Mouse (Mus musculus) lung, postnatal 25 days (tissue): ENCODE measurements around the gene Lrig1.

ENCODE experiments used
- DNase-seq: peaks from one replicate; pipeline ENCODE4 v3.0.0; 2022; ENCODE audit warnings: low spot score

Gene Lrig1

DNA sequence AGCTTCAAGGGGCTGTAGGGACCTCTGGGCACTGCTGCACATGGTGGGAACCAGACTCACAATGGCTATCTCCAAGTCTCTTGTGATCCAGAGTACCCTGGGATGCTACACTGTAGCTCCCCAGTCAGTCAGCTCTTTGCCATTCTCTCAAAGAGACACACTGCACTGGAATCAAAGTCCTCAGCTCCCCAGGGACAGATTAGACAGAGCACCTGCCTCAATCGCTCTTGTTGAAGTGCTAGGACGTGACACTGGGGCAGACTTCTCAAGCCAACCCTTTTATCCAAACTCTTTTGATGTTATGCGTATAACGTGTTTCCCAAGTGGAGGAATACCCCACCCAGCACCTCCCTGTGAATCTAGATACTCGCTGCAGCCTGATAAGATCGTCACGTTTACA is 23.7 kb downstream of the Lrig1 start:
- DNase-seq, result no peak

DNA sequence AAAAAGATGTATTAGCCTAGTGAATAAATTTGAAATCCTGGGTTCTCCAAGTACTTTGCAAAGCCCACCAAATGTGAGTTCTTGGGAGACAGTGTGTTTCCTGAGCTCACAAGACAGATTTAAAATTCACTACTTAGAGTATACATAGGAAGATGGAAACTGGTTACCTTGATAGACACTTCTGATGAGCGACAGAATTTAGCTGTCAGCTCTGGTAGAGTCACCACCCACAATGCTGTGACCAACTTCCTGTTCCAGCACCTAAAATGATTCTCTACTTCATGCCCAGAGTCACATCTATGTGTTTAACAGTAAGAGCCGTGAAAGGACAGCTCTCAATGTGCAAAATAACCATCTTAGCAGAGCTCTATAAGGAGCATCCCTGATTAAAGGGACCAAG is 27.5 kb downstream of the Lrig1 start:
- no peak for DNase-seq

DNA sequence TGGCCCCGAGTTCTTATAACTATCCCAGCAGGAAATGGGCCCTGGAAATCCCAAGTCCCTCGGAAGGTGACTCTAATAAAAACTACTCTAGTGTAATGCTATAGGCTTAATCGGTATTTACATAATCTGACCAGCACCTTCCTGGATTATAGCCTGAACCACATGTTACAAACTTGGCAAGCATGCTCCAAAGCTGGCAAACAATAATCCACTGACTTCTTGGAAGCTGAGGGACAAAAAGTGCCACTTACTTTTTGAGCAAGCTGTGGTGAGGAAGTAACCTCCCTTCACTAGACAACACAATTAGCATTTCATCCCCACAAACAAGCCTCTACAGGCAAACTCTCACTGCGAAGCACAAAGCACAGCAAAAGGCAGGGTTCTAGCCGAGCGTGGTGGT is 30.6 kb downstream of the Lrig1 start:
- no peak for DNase-seq

DNA sequence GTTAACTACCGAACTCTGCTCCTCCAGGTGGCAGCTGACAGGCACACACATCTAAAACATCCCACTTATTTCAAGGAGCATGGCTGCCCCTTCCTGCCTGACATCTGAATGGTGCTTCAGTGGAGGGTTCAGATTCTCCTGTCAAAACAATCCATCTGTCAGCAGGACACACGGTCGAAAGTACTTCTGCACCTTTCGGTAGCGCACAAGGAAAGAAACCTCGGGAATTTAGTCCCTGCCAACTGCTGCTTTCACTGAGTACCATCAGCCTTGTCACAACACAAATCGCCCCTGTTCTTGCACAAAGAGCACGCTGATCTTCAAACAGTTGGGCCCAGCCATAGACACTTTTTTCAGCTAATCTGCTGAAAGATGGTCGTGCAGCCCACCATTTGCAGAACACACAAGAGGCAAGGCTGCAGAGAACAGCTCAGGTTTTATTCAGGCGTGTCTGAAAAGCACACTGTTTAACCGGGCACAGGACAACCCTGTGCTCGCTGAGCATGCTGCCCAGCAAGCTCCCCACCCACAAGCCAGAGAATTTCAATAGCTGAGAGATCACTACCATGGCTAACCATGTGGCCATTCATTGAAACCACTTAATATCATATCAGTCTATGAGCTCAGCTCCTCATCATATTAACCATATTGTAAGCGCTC is 31.6 kb downstream of the Lrig1 start:
- DNase-seq, result no peak

DNA sequence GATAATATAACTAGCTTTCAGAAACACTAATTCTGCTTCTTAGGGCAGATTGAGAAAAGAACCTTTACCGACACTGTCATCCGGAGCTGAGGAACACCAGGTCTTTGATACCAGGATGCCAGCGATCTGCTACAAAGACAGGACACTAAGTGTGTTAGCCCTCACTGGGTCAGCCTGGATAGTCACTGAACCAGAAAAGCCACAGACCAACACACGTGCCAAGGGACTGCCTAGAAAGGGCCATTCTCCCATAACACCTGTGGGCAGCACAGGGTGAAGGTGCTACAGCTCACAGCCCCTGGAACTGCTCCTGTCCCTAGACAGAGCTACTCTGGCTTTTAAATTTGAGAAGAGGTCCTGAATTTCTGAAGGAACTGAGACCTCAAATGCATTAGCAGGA is 32.8 kb downstream of the Lrig1 start:
- no peak for DNase-seq

DNA sequence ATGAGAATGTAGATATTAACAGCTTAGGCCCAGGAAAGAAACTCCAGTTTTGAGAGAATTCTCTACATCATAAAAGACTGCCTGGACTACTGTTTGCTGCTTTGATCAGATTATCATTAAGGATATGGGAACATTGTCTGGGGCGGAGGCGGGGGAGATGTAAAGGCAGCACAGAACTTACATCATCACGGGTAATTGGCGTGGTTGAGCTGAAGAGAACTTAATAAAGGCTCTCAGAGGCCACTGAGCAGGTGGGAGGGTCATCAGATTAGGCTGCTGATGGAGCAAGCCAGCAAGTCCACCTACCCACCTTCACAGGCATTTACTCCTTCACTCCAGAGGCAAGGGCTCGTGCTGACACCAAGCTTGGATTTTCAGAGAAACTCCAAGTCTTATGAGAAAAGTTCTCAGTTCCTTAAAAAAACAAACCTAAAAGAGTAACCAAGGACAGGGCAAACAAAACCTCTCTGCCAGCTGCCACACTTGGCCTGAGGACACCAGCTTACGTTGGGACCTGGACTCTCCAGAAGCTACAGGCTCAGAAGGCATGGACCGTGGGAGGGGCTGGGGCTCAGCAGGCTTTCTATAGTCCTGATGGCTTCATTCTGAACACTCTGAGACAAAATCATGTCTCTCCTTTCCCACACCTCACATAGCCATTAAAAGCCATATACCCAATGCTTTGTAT is 33.4 kb downstream of the Lrig1 start:
- no peak for DNase-seq

DNA sequence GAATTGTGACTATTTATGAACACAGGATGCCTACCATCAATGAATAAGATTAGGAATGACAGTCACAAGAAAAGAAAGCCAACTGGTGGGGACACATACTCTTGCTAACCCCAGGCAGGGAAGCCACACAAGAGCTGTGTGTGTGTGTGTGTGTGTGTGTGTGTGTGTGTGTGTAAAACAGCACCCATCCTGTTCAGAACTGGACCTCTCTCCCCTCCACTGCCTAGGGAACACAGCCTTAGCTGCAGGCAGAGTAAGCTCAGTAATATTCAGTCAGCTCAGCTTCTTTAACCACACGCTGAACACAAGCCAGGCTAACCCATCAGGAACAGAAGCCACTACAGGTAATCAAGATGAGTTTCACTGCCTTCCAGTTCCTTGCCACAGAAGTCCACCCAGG is 34.3 kb downstream of the Lrig1 start:
- no peak for DNase-seq

DNA sequence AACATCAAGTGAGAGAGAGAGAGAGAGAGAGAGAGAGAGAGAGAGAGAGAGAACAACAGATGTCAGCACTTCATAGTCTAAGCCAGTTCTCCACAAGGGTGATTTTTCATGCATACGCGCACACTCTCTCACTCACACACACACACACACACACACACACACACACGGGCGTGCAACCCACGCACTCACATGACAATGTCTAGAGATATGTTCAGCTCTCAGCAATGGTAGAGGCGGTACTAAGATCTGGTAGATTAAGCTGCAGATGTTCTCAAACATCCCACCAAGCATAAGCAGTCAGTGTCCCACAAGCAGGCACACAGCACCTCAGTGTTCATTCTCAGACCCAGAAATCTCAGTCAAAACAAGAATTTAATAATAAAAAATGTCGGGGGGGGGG is 34.7 kb downstream of the Lrig1 start:
- DNase-seq, result no peak

DNA sequence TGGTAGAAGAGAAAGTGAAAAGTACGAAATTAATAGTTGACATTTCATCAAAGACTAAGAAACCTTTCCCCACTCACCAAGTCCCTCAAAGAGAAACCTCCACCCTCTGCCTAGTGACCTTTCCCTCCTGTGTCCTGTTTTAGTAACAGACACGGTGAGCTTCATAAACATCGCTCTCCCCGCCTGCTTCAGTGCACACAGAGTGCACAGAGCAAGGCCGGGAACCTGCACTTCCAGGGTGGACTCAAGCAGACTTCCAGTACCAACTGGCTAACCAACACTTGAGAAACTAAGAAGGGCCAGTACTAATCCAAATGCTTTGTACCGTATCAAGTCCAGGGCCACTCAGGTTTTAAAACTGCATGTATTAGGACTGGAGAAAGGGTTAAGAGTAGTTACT is 36.0 kb downstream of the Lrig1 start:
- no peak for DNase-seq

DNA sequence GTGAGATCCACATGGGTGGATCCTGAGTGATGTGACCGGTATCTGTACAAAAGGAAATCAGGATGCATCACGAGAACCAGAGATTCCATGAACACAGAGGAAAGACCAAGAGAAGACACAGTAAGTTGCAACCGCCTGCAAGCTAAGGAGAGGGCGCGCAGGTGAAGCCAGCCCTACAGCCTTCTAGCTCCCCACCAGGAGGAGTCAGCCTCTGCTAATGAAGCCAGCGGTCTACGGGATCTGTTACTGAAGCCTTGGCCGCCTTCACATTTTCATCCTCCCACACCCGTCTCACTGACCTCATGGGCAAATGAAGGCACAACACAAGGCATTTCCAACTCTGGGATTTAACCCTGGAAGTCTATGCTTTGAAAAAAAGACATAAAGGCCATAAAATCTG is 38.0 kb downstream of the Lrig1 start:
- DNase-seq, result no peak

DNA sequence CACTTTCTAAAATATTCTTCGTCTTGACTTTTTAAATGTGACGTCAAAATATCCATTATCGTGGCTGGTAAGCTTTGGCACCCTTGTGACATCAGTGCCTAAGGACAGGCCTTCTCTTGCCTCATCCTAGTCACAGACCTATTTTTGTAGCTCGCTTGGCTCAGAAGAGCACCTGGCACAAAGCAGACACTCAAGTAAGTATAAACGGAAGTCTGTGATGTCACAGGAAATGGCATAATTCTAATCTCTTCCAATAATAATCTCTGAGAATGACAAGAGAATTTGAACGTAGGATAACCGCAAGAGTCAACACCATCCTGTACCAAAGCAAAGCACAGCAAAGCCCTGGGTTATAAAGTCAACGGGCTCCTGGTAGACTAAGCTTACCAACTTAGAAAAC is 38.6 kb downstream of the Lrig1 start:
- no peak for DNase-seq

DNA sequence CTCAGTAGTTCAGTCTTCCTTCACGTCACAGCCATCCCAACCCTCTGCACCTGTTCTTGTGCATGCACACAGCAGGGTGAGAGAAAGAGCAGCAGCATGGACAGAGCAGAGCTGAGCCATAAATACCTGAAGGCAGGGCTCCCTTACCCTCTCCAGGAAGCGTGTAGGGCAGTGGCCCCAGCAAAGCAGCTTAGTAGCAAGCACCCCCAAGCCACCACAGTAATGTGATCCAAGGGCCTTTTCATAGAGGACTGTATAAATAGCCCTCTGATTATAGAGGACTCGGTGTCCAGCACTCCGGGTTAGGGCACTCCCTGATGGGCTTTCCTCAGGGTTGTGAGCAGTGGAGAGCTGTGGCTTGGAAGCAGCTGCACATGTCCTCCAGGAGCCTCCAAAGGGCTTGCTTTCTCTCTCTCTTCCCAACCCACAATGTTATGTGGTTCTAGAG is 40.0 kb downstream of the Lrig1 start:
- no peak for DNase-seq

DNA sequence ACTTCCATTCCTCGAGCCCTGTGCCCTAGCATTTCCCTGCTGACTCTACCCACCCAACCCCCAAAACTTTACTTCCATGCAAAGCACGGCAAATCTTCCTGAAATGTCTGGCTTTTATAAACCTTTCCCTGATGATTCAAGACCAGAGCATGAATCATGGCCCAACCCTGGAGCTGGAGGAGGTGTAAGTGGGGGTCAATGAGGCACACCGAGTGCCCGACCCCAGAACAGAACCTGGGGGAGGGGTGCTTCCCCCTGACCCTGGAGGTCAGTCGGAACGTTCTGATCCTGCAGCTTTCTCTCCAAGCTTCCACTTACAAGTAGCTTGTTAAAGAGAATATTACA is 41.9 kb downstream of the Lrig1 start:
- DNase-seq, result no peak

DNA sequence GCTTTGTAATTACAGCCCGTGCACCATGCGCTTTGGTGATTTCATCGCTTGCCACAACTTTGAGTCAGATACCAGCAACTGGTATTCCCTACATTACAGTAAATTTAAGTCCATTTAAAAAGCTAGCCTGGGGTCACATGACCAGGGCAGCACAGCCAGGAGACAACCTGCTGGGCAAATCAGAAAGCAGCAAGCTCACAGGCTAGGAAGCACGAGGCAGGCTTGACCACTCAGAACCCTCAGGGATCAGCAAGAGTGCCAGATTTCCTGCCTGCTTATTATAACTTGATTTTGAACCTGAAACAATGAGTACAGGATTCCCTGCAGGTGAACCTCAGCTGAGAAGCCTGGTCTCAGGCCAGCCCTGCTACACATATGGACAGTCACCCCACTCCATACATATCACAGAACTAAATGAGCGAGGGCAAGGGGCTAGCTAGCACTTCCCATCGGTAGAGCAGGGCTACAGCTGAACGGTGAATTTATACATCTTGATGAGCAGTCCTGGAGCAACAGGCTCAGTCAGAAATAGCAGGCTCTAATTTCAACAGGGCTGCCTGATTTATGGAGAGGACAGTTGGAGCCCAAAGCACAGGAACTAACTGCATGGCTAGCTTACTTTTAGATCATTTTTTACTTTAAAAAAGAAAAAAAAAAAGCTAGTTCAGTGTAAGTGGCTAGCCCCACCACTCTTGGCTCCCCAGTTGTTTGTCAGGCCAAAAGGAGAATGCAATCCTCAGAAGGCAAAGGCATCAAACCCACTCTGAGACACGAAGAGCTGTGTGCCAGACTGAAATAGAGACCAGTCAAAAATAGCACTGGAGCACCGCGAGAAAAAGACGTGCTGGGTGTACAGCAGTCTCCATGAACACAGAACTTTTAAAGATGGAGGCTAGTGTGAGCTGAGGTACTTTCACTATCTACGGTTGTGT is 42.5 kb downstream of the Lrig1 start:
- no peak for DNase-seq

DNA sequence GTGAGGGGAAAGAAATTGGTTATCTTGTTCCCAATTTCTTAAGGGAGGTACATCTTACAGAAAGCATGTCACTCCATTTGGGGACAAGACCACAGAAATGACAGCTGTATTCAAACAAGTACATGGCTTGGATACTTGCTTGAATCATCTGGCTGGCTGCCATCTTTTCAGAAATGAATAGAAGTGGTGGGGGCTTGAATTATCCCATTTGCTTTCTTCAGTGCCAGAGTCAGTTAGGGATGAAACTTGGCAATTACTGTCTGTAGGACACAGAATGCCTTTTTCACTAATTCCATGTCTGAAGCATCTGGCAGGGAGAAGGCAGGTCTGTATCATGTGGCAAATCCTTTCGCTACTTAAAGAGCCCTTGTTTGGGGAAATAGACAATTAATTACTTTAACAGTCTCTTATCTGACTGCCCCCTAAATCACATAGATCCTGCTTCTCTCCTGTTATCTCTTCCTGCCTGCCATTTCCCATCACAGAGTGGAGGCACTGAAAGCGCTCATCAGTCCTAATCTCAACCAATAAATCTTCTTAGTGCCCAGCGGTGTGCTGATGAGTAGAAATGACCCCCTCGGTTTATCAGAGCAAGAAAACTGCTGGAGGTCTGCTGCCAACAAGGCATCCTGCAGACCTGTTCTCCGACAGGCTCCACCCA is 44.0 kb downstream of the Lrig1 start:
- DNase-seq, result no peak

DNA sequence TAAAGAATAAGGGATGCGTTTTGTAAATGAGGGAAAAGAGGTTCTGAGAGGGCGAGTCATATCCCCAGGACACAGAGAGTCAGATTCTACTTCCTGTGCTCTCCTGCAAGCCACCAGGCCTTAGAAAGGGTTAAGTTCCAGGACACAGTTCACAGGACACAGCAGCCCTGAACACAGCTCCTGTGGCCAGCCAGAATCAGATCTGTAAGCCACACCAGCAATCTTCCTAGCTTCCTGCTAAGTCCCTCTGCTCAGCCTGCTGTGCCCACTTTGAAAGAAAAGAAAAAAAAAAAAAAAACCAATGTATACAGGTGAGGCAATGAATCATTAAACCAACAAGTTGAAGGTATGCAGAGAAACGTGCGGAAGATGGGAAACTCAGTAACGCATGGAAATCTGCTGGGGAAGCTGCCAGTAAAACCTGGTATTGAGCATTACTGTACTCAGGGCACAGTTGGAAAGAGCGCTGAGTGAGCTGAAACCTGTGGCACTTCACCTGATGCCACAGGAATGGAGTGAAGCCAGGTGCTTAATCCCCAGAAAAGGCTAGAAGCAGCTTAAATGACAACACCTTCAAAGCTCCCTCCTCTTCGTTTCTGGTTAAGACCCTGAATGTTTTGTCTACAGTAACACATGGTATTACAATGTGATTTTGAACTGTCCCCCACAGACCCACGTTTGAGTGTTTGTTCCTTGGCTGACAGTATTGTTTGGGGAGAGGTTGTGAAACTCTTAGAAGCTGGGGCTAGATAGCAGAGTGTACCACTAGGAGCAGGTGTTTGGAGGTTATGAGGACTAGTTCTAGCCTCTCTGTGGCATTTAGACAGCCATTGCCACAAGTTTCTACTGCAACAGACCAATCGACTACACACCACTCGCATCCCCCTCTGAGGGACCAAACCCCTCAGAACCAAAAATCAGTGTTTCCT is 46.3 kb downstream of the Lrig1 start:
- DNase-seq, result no peak

DNA sequence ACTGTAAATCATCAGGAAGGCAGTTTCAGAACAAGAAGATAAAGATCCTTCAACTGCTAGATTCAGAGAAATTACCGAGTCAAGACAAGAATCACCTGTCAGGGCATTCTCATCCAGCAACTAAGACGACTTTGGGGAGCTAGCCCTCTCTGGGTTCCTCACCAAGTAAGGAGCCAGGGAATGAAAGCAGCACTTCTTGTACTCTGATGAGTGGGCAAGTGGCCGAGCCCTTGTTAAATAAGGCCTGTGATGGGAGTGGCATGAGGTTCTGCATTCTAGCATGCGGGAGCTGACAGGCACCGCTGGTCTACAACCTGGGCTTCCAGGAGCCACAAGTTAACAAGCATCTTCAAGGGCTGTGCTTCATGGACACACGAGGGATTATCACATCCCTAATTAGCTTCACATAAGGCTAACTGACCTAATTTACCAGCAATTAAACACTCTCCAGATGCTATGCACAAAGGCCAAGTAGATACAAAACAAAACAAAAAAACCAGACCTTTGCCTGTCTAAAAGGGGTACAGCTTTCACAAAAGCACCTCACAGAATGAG is 47.2 kb downstream of the Lrig1 start:
- peak; percentile 74 for DNase-seq

DNA sequence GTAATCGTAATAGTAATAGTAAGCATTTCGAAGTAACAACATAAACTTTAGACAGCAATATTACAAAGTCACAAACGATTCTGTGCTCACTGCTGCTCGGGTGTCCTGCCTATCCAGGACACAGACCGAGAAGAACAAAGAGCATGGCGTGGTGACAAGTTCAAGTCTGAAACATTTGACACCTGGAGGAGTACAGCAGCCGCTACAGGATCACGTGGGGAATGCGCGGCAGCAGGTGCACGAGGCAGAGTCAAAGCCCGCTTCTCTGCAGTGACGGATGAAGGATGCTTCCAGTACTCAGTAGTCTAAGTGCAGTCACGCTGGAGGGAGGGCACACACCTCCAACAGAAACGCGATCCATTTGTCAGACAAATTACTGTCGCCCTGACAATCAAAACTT is 48.4 kb downstream of the Lrig1 start:
- DNase-seq, result no peak

DNA sequence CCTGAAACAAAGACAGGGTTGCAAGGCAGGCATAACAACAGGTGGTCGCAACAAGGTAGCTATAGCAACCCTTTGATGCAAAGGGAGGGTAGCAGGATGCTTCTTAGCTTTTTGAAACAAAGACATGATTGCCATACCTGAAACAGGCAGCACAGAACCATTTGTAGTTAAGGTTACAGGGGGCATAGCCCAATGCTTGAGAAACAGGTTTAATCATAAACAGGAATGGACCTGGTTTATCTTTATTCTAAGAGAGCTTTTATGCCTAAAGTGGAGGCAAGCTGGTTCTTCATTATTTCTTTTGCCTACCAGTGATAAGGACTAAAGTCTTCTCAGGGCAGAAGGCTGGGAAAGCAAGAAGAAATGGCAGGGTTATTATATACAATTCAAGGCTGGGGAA is 50.3 kb downstream of the Lrig1 start:
- no peak for DNase-seq

DNA sequence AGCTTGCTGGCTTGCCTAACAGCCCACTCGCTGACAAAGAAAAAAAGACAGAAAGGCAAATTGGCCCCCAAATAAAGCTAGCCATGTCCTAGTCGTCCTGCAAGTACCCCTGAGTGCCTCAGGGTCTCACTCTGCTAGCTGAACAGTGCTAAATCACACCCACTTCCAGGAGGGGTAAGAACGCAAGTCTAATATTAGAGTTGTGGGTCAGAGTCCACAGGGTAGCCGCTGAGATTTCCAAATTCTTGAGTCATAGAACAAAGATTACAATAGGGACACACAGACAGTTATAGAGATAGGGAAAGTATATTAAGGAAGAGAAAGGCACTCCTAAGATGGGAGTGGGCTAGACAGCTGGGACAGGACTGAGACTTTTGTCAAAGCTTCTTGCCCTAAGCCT is 51.5 kb downstream of the Lrig1 start:
- no peak for DNase-seq
